Mouse (Mus musculus) B cell, adult 67 days (primary cell): ENCODE results near the gene Sdk1. TPM values are rescaled to one million over a fixed set of nuclear protein-coding genes. Genes with fewer than 3 reads are reported as not detected.

ENCODE experiments used
- total RNA-seq, 2 experiments: library from RNA; stranded (reverse); gene quantifications; 4 replicates each; pipeline ENCODE4 v1.2.4; 2023

Gene Sdk1
- not detected for total RNA-seq

DNA sequence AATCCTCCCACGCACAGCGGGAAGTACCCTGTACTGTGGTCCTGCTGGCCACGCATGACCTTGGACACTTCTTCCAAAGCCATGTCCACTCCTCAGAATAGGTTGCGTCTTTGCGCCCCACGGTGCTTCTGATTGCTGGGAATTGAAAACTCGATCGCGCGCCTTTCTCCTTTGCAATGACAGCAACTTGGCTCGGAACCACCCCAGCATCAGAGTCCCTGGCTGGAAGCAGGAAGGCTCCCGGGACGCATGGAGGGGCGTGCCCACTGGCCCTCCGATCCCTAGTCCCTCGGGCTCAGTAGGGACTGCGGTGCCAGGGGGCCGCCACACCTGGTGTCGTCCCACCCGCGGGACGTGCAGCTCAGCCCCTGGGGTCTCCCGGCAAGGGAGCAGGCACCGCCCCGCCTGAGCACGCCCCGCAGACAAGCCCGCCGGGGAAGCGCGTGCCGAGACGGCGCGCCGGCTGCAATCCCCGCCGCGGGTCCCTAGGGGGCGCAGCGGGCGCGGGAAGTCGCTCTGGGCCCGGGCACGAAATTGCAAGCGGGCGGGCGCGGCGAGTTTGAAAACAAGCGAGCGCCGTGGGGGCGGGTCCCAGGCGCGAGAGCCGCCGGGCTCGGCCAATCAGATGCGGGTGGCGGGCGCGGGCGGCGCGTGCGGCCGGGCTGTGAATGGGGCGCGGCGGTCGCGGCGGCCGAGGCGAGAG, at the start of gene Sdk1:
Gene Sdk1 (plus strand): TSS at position 650 of the 703 bp plus-strand sequence.

Other genes starting within 250 kb of the Sdk1 start
- 100 to 1,000 TPM; 289 to 309 TPM for gene Card11, start 240.9 kb upstream of the Sdk1 start, total RNA-seq